Mouse (Mus musculus) mouse embryonic stem cell (cell line): ENCODE data around the gene Srgap2.

Experiments used
- in situ Hi-C, 2 experiments: fragments of 300-500 bp; cut with MboI; formaldehyde crosslinking; loops; 1 replicate in 1 of 2; 3 replicates in 1 of 2; pipeline ENCODE4 v1.14.3; 2019 to 2020; ENCODE audit warnings: low sequenced_read_pairs in 2 of 2, low pct_unique_long_range_greater_than_20kb in 1 of 2, mixed read lengths in 1 of 2; ENCODE audit not compliant: unreplicated experiment in 1 of 2

Gene Srgap2

GRCm38 (mm10) chr1:131278606-131279455 is 248.3 kb downstream of the Srgap2 start:
- in situ Hi-C loops = loop anchor here in 1 of 2 experiments (10.0 kb wide), 1 partner anchor 276 kb away; no protein-coding TSS in a partner anchor

- in situ Hi-C loops = loop anchor here in 1 of 2 experiments (10.0 kb wide), 1 partner anchor 278 kb away; no protein-coding TSS in a partner anchor
Measured at GRCm38 (mm10) chr1:131276831-131277230, 250.3 kb downstream of the Srgap2 start.

- in situ Hi-C loops = loop anchor here in 1 of 2 experiments (10.0 kb wide), 1 partner anchor 279 kb away; no protein-coding TSS in a partner anchor
Measured at GRCm38 (mm10) chr1:131275577-131275976, 251.6 kb downstream of the Srgap2 start.

- in situ Hi-C loops = loop anchor here (5.0 to 25.0 kb wide), 3 partner anchors 277 to 388 kb away; partner anchors contain the start of gene Il24 (in 2 of the 2)
Measured at GRCm38 (mm10) chr1:131274725-131275539, 252.2 kb downstream of the Srgap2 start.

- in situ Hi-C loops = loop anchor here (5.0 to 25.0 kb wide), 3 partner anchors 282 to 383 kb away; partner anchors contain the start of gene Il24 (in 2 of the 2)
Measured at GRCm38 (mm10) chr1:131269797-131270578, 257.2 kb downstream of the Srgap2 start.

GRCm38 (mm10) chr1:131268776-131269175 is 258.4 kb downstream of the Srgap2 start:
- in situ Hi-C loops = loop anchor here (25.0 kb wide), 1 partner anchor 381 kb away; the partner anchor contains the start of gene Il24 (in 2 of the 2)

- in situ Hi-C loops = loop anchor here (5.0 to 25.0 kb wide), 3 partner anchors 82 to 377 kb away; partner anchors contain the start of gene Il24 (in 2 of the 2)
Measured at GRCm38 (mm10) chr1:131263905-131264304, 263.2 kb downstream of the Srgap2 start.

GRCm38 (mm10) chr1:131260309-131260656 is 266.9 kb downstream of the Srgap2 start:
- in situ Hi-C loops = loop anchor here (5.0 to 25.0 kb wide), 3 partner anchors 78 to 373 kb away; partner anchors contain the start of gene Il24 (in 2 of the 2)

GRCm38 (mm10) chr1:131259632-131260308 is 267.4 kb downstream of the Srgap2 start:
- in situ Hi-C loops = loop anchor here (5.0 to 25.0 kb wide), 4 partner anchors 77 to 372 kb away; partner anchors contain the start of gene Il24 (in 2 of the 2)

GRCm38 (mm10) chr1:131257288-131257687 is 269.9 kb downstream of the Srgap2 start:
- in situ Hi-C loops = loop anchor here (10.0 to 25.0 kb wide), 2 partner anchors 132 to 370 kb away; partner anchors contain the start of gene Il24 (in 2 of the 2)

- in situ Hi-C loops = loop anchor here (10.0 to 25.0 kb wide), 2 partner anchors 128 to 365 kb away; partner anchors contain the start of gene Il24 (in 2 of the 2)
Measured at GRCm38 (mm10) chr1:131252516-131253250, 274.5 kb downstream of the Srgap2 start.

GRCm38 (mm10) chr1:131246433-131247395 is 280.4 kb downstream of the Srgap2 start:
- in situ Hi-C loops = no loop called here

GRCm38 (mm10) chr1:131245926-131246325 is 281.2 kb downstream of the Srgap2 start:
- in situ Hi-C loops = no loop called here

GRCm38 (mm10) chr1:131245089-131245856 is 281.9 kb downstream of the Srgap2 start, which contains the start of gene Rassf5:
TSS of gene Rassf5 (minus strand) at chr1:131245258.
- in situ Hi-C loops = no loop called here
